ENCODE assay signal across 21 mouse cellular contexts in the genomic region with DNA sequence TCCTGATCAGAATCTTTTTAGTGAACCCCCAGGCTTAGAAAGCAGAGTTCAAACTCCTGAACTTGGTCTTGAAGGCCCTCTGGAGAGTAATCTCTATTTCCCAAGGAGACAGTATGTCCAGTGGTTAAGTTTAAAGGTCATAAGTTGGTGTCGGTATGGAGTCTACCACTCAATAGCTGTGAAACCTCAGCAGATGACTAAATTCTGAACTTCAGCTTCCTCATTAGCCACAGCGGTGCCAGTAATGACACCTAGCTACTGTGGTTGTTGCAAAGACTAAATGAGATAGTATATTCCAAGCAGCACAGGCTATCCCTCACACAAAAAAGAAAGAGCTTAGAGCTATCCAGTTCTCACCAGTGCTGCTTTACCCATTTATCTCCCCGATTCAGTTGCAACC. TPM values are rescaled to one million over a fixed set of nuclear protein-coding genes. Genes with fewer than 3 reads are reported as not detected.
DNase-seq lines count a peak whose midpoint lies in the region; ATAC-seq lines count a peak whose summit lies in the region.
"Had no signal": no experiment of that assay in that cellular context is flagged by ENCODE, and none has a peak within 500 bp of the region (broad histone marks: within the 10 kb centered on the region; RNA-seq: fewer than 3 reads in every experiment).

No protein-coding gene starts in this region.

- DNase-seq in heart, adult 11 months, result peak; percentile 33
- DNase-seq in A20 (ENCODE audit: low read depth, low spot score), result peak; percentile 10
- DNase-seq in ovary, adult 18-20 months (ENCODE audit: low spot score), result no peak
- DNase-seq: adrenal gland, adult 8-10 months; adrenal gland, postnatal 14 days; adrenal gland, postnatal 36 days; cerebellum, adult 11-12 months; cerebellum, adult 2 months; cerebellum, adult 9-10 months; cerebellum, postnatal 10 days; cerebellum, postnatal 25 days; forebrain, postnatal 0 days had no signal

- peaks cover 16% of the 10 kb centered on the region for H3K4me1 ChIP-seq in heart, embryonic 11.5 days (ENCODE audit: control insufficient read depth, insufficient read depth, low read length)
- H3K4me1 ChIP-seq: forebrain, embryonic 13.5 days; forebrain, embryonic 15.5 days had no signal

- WGBS in heart, embryonic 11.5 days (ENCODE audit: insufficient replicate concordance), result 86% methylated on average over 3 of the region's 3 CpGs

- no peak overlapping the region for H3K4me3 ChIP-seq in heart, embryonic 11.5 days (ENCODE audit: low read depth, low read length)
- H3K4me3 ChIP-seq: embryonic facial prominence, embryonic 10.5 days; embryonic facial prominence, embryonic 12.5 days; forebrain, embryonic 13.5 days; forebrain, embryonic 15.5 days had no signal

- no peak overlapping the region for H3K4me2 ChIP-seq in heart, embryonic 11.5 days
- H3K4me2 ChIP-seq: embryonic facial prominence, embryonic 12.5 days; forebrain, embryonic 13.5 days; forebrain, embryonic 15.5 days had no signal

- H3K27me3 ChIP-seq in heart, embryonic 11.5 days (ENCODE audit: control insufficient read depth, insufficient read depth, low read length), result peaks cover 41% of the 10 kb centered on the region
- H3K27me3 ChIP-seq: embryonic facial prominence, embryonic 12.5 days; forebrain, embryonic 13.5 days; forebrain, embryonic 15.5 days; Patski had no signal

- H3K27ac ChIP-seq in heart, embryonic 11.5 days (ENCODE audit: low read depth, low read length), result no peak overlapping the region
- H3K27ac ChIP-seq: embryonic facial prominence, embryonic 10.5 days; embryonic facial prominence, embryonic 12.5 days; forebrain, embryonic 13.5 days; forebrain, embryonic 15.5 days had no signal

- H3K9ac ChIP-seq in heart, embryonic 11.5 days (ENCODE audit: low read depth, low read length), result no peak overlapping the region
- H3K9ac ChIP-seq: embryonic facial prominence, embryonic 12.5 days; forebrain, embryonic 13.5 days; forebrain, embryonic 15.5 days; forebrain, postnatal 0 days had no signal

- H3K36me3 ChIP-seq in heart, embryonic 11.5 days (ENCODE audit: control insufficient read depth, insufficient read depth, low read length), result no peaks in the 10 kb centered on the region
- H3K36me3 ChIP-seq: embryonic facial prominence, embryonic 10.5 days; embryonic facial prominence, embryonic 12.5 days; forebrain, embryonic 15.5 days; G1E had no signal

- ATAC-seq in heart, embryonic 11.5 days (replicated peaks; ENCODE audit: insufficient number of reproducible peaks, low FRiP score, low TSS enrichment), result no peak
- ATAC-seq in monocyte, adult 5-6 weeks (replicated peaks; ENCODE audit: insufficient number of reproducible peaks, low FRiP score, low TSS enrichment, poor library complexity, severe bottlenecking), result peak; percentile 78
- ATAC-seq: activated CD4-positive, CD25-positive, alpha-beta regulatory T cell, adult 4 months; forebrain, embryonic 13.5 days; forebrain, embryonic 15.5 days; forebrain, postnatal 0 days; Patski had no signal

- no peaks in the 10 kb centered on the region for H3K9me3 ChIP-seq in heart, embryonic 11.5 days (replicated peaks; ENCODE audit: control insufficient read depth, low read length)
- H3K9me3 ChIP-seq: embryonic facial prominence, embryonic 10.5 days; embryonic facial prominence, embryonic 12.5 days; forebrain, embryonic 13.5 days; forebrain, embryonic 15.5 days; G1E had no signal

RNA-seq across cellular contexts. Expression of a gene that starts 36.2 kb away (rescaled TPM):
- polyA plus RNA-seq in heart, embryonic 11.5 days (2014; fragmentation: Nextera tagmentation; extraction: Ambion mirVana), result 0.39 TPM in 1 of 2 replicates, not detected in the other
- not detected in 3 replicates for total RNA-seq in monocyte, adult 5-6 weeks (2017)
- polyA plus RNA-seq: G1E had no signal
